In genomic region chr7:110059092-110059785, GRCm38 (mm10) we compare ENCODE assay signal across 8 mouse cellular contexts. TPM values are rescaled to one million over a fixed set of nuclear protein-coding genes. Genes with fewer than 3 reads are reported as not detected.
DNase-seq lines count a peak whose midpoint lies in the region; ATAC-seq and TF ChIP-seq lines count a peak whose summit lies in the region.

No protein-coding gene starts in this region.

- no peaks in the 10 kb centered on the region for H3K27me3 ChIP-seq in E14TG2a.4 (ENCODE audit: insufficient read depth, low read length)
- no peaks in the 10 kb centered on the region for H3K27me3 ChIP-seq in intestine, postnatal 0 days (replicated peaks; ENCODE audit: control insufficient read depth, insufficient read depth, low read length)
- no peaks in the 10 kb centered on the region for H3K27me3 ChIP-seq in stomach, embryonic 15.5 days (replicated peaks)

- H3K4me1 ChIP-seq in E14TG2a.4 (replicated peaks; ENCODE audit: low read depth, low read length) = peaks cover 44% of the 10 kb centered on the region
- H3K4me1 ChIP-seq in intestine, postnatal 0 days (replicated peaks; ENCODE audit: control insufficient read depth, insufficient read depth, low read length) = peaks cover 6% of the 10 kb centered on the region; the same call in 1 of the 2 replicates
- H3K4me1 ChIP-seq in stomach, embryonic 15.5 days = no peaks in the 10 kb centered on the region

- TF ChIP-seq CTCF in E14TG2a.4 (conservative IDR thresholded peaks at IDR 0.05; ENCODE audit: low read length) = no peak
- peak; percentile 59 for TF ChIP-seq CTCF in intestine, postnatal 0 days (IDR thresholded peaks at IDR 0.05; ENCODE audit: low read depth)

- WGBS in intestine, postnatal 0 days = 83% methylated on average over 12 of the region's 12 CpGs
- whole genome bisulfite sequencing in stomach, embryonic 15.5 days = 80% methylated on average over 12 of the region's 12 CpGs

- no peak overlapping the region for H3K4me2 ChIP-seq in intestine, postnatal 0 days (replicated peaks; ENCODE audit: low read depth)
- H3K4me2 ChIP-seq in stomach, embryonic 15.5 days = peak overlapping the region; percentile 64; the same call in 1 of the 2 replicates

- H3K4me3 ChIP-seq in E14TG2a.4 (replicated peaks; ENCODE audit: low read length) = peak overlapping the region; percentile 91; the same call in 1 of the 2 replicates
- H3K4me3 ChIP-seq in intestine, postnatal 0 days (ENCODE audit: low read depth, low read length) = no peak overlapping the region
- no peak overlapping the region for H3K4me3 ChIP-seq in stomach, embryonic 15.5 days (replicated peaks)

- no peak for ATAC-seq in intestine, postnatal 0 days
- no peak for ATAC-seq in stomach, embryonic 15.5 days (ENCODE audit: insufficient read depth, low FRiP score, low read depth)

- H3K9ac ChIP-seq in intestine, postnatal 0 days (ENCODE audit: low read depth, low read length) = no peak overlapping the region
- H3K9ac ChIP-seq in stomach, embryonic 15.5 days = no peak overlapping the region

- H3K9me3 ChIP-seq in E14TG2a.4 (ENCODE audit: low read length) = no peaks in the 10 kb centered on the region
- no peaks in the 10 kb centered on the region for H3K9me3 ChIP-seq in intestine, postnatal 0 days (ENCODE audit: control insufficient read depth)
- H3K9me3 ChIP-seq in stomach, embryonic 15.5 days = no peaks in the 10 kb centered on the region

- no peak overlapping the region for H3K27ac ChIP-seq in intestine, postnatal 0 days (ENCODE audit: low read depth, low read length)
- H3K27ac ChIP-seq in stomach, embryonic 15.5 days = 0 out of 2 replicates have a peak overlapping the region, but pooled peaks have one; percentile 99

- peaks cover 57% of the 10 kb centered on the region for H3K36me3 ChIP-seq in E14TG2a.4 (ENCODE audit: insufficient read depth, low read length)
- peaks cover 9% of the 10 kb centered on the region for H3K36me3 ChIP-seq in intestine, postnatal 0 days (ENCODE audit: control insufficient read depth, insufficient read depth)
- 0 out of 2 replicates have a peak, but pooled peaks cover 4% of the 10 kb centered on the region for H3K36me3 ChIP-seq in stomach, embryonic 15.5 days

- DNase-seq in kidney, postnatal 10 days = peak; percentile 33
- DNase-seq in kidney, adult 9 months = no peak
- DNase-seq in ZHBTc4 (ENCODE audit: low read depth, low spot score) = peak; percentile 73
- DNase-seq in layer of hippocampus, postnatal 25 days (ENCODE audit: extremely low spot score in 1 of 2, low spot score in 1 of 2) = no peak
- no peak for DNase-seq in layer of hippocampus, adult 8-10 months (ENCODE audit: low spot score in 2 of 2)

RNA-seq across cellular contexts. Expression of gene Zfp143, which starts 1.8 kb away (rescaled TPM):
- polyA plus RNA-seq in intestine, postnatal 0 days (2015; fragmentation: Nextera tagmentation; extraction: Ambion mirVana) = 6.6 and 7.0 TPM in 2 replicates
- polyA plus RNA-seq in stomach, embryonic 15.5 days (2015; fragmentation: Nextera tagmentation; extraction: Ambion mirVana) = 15.8 and 16.2 TPM in 2 replicates
- 10 to 100 TPM; 11.1 to 12.0 TPM for total RNA-seq in layer of hippocampus, postnatal 25 days (2021)
- 10 to 100 TPM in 3 of 4 experiments, 1 to 10 TPM in 1; 9.7 to 13.4 (median 11.9) TPM for total RNA-seq in layer of hippocampus, adult 8-10 months (2022)

RNA-seq across cellular contexts. Expression of gene Ipo7, which starts 41.2 kb away (rescaled TPM):
- polyA plus RNA-seq in intestine, postnatal 0 days (2015; fragmentation: Nextera tagmentation; extraction: Ambion mirVana) = 12.0 and 12.4 TPM in 2 replicates
- polyA plus RNA-seq in stomach, embryonic 15.5 days (2015; fragmentation: Nextera tagmentation; extraction: Ambion mirVana) = 40.2 and 48.2 TPM in 2 replicates
- 100 to 1,000 TPM in 1 of 2 experiments, 10 to 100 TPM in 1; 99.5 to 104 TPM for total RNA-seq in layer of hippocampus, postnatal 25 days (2021)
- 100 to 1,000 TPM in 2 of 4 experiments, 10 to 100 TPM in 2; 87.4 to 109 (median 99.4) TPM for total RNA-seq in layer of hippocampus, adult 8-10 months (2022)

Comparison
In these comparisons a context has a peak if more than half of its experiments do, and no peak if none do; other contexts are left out.
1. DNase-seq: peak in kidney, postnatal 10 days (single experiment) and ZHBTc4 (single experiment); none in kidney, adult 9 months (single experiment), layer of hippocampus, postnatal 25 days (0 of 2) and layer of hippocampus, adult 8-10 months (0 of 2).